Mouse (Mus musculus): ENCODE measurements around the gene Pld3. TPM values are rescaled to one million over a fixed set of nuclear protein-coding genes. Genes with fewer than 3 reads are reported as not detected.

The Pld3 gene
- polyA plus RNA-seq, 1 experiment from 2014 or later, result 57.4 TPM

GRCm38 (mm10) chr7:27536618-27537017, 16.4 kb downstream of the Pld3 start:
- 83% methylated on average over 6 of the region's 6 CpGs for WGBS

GRCm38 (mm10) chr7:27535386-27535785, 17.6 kb downstream of the Pld3 start:
- no peak overlapping the region for H3K9ac ChIP-seq
- no peaks in the 10 kb centered on the region for H3K9me3 ChIP-seq (ENCODE audit: low read depth, low read length)
- WGBS, result 68% methylated on average over 2 of the region's 2 CpGs
- no peaks in the 10 kb centered on the region for H3K27me3 ChIP-seq (ENCODE audit: insufficient read depth, low read length)
- no peak for DNase-seq
- no peak for TF ChIP-seq CTCF (IDR thresholded peaks at IDR 0.05; ENCODE audit: low read depth)
- ATAC-seq (ENCODE audit: insufficient read depth), result no peak
- no peak overlapping the region for H3K27ac ChIP-seq (ENCODE audit: low read depth)
- no peaks in the 10 kb centered on the region for H3K4me1 ChIP-seq (ENCODE audit: insufficient read depth)
- H3K4me3 ChIP-seq (ENCODE audit: low read depth, low read length), result no peak overlapping the region
- no peak overlapping the region for H3K4me2 ChIP-seq
- peaks cover 47% of the 10 kb centered on the region; the same call in 1 of the 2 replicates for H3K36me3 ChIP-seq (ENCODE audit: insufficient read depth)

More at GRCm38 (mm10) chr7:27536618-27537017, 16.4 kb downstream of the Pld3 start:
- Histone ChIP-seq H3K4me3 (ENCODE audit: low read depth, low read length) (no peak overlapping the region), H3K4me2 (no peak overlapping the region), H3K9ac (no peak overlapping the region), H3K36me3 (ENCODE audit: insufficient read depth) (peaks cover 51% of the 10 kb centered on the region; the same call in 1 of the 2 replicates), H3K4me1 (ENCODE audit: insufficient read depth) (no peaks in the 10 kb centered on the region), H3K27me3 (ENCODE audit: insufficient read depth, low read length) (no peaks in the 10 kb centered on the region), H3K9me3 (ENCODE audit: low read depth, low read length) (no peaks in the 10 kb centered on the region), H3K27ac (ENCODE audit: low read depth) (no peak overlapping the region)
- TF ChIP-seq CTCF (IDR thresholded peaks at IDR 0.05; ENCODE audit: low read depth), result no peak
- DNase-seq (no peak), ATAC-seq (ENCODE audit: insufficient read depth) (no peak)

- Histone ChIP-seq H3K36me3 (ENCODE audit: insufficient read depth) (peaks cover 38% of the 10 kb centered on the region; the same call in 1 of the 2 replicates), H3K4me1 (ENCODE audit: insufficient read depth) (no peaks in the 10 kb centered on the region), H3K27me3 (ENCODE audit: insufficient read depth, low read length) (no peaks in the 10 kb centered on the region), H3K9ac (no peak overlapping the region), H3K27ac (ENCODE audit: low read depth) (no peak overlapping the region), H3K9me3 (ENCODE audit: low read depth, low read length) (no peaks in the 10 kb centered on the region), H3K4me2 (no peak overlapping the region), H3K4me3 (ENCODE audit: low read depth, low read length) (no peak overlapping the region)
- no peak for TF ChIP-seq CTCF (IDR thresholded peaks at IDR 0.05; ENCODE audit: low read depth)
- 89% methylated on average over 9 of the region's 9 CpGs for WGBS
- DNase-seq (no peak), ATAC-seq (ENCODE audit: insufficient read depth) (no peak)
Measured at GRCm38 (mm10) chr7:27532480-27533050, 20.5 kb downstream of the Pld3 start.

GRCm38 (mm10) chr7:27531707-27532106, 21.3 kb downstream of the Pld3 start:
- no peak overlapping the region for H3K27ac ChIP-seq (ENCODE audit: low read depth)
- no peaks in the 10 kb centered on the region for H3K4me1 ChIP-seq (ENCODE audit: insufficient read depth)
- no peak overlapping the region for H3K4me3 ChIP-seq (ENCODE audit: low read depth, low read length)
- H3K9ac ChIP-seq, result no peak overlapping the region
- no peaks in the 10 kb centered on the region for H3K9me3 ChIP-seq (ENCODE audit: low read depth, low read length)
- H3K27me3 ChIP-seq (ENCODE audit: insufficient read depth, low read length), result no peaks in the 10 kb centered on the region
- H3K36me3 ChIP-seq (ENCODE audit: insufficient read depth), result peaks cover 33% of the 10 kb centered on the region; the same call in 1 of the 2 replicates
- H3K4me2 ChIP-seq, result no peak overlapping the region
- TF ChIP-seq CTCF (IDR thresholded peaks at IDR 0.05; ENCODE audit: low read depth), result no peak
- 83% methylated on average over 10 of the region's 10 CpGs for WGBS
- ATAC-seq (ENCODE audit: insufficient read depth), result no peak
- no peak for DNase-seq

- Histone ChIP-seq H3K4me3 (ENCODE audit: low read depth, low read length) (no peak overlapping the region), H3K9ac (no peak overlapping the region), H3K27ac (ENCODE audit: low read depth) (no peak overlapping the region), H3K36me3 (ENCODE audit: insufficient read depth) (peaks cover 27% of the 10 kb centered on the region; the same call in 1 of the 2 replicates), H3K27me3 (ENCODE audit: insufficient read depth, low read length) (no peaks in the 10 kb centered on the region), H3K9me3 (ENCODE audit: low read depth, low read length) (no peaks in the 10 kb centered on the region), H3K4me1 (ENCODE audit: insufficient read depth) (no peaks in the 10 kb centered on the region), H3K4me2 (no peak overlapping the region)
- DNase-seq (no peak), ATAC-seq (ENCODE audit: insufficient read depth) (no peak)
- peak; percentile 24; the same call in 1 of the 2 replicates for TF ChIP-seq CTCF (IDR thresholded peaks at IDR 0.05; ENCODE audit: low read depth)
- WGBS, result 82% methylated on average over 3 of the region's 3 CpGs
Measured at GRCm38 (mm10) chr7:27530937-27531336, 22.1 kb downstream of the Pld3 start.

GRCm38 (mm10) chr7:27529070-27529469, 23.9 kb downstream of the Pld3 start:
- H3K9ac ChIP-seq, result no peak overlapping the region
- no peaks in the 10 kb centered on the region for H3K27me3 ChIP-seq (ENCODE audit: insufficient read depth, low read length)
- ATAC-seq (ENCODE audit: insufficient read depth) (no peak), DNase-seq (no peak)
- TF ChIP-seq CTCF (IDR thresholded peaks at IDR 0.05; ENCODE audit: low read depth), result no peak
- H3K9me3 ChIP-seq (ENCODE audit: low read depth, low read length), result no peaks in the 10 kb centered on the region
- 74% methylated on average over 21 of the region's 21 CpGs for WGBS
- no peak overlapping the region for H3K4me3 ChIP-seq (ENCODE audit: low read depth, low read length)
- no peaks in the 10 kb centered on the region for H3K4me1 ChIP-seq (ENCODE audit: insufficient read depth)
- H3K27ac ChIP-seq (ENCODE audit: low read depth), result no peak overlapping the region
- H3K4me2 ChIP-seq, result no peak overlapping the region
- H3K36me3 ChIP-seq (ENCODE audit: insufficient read depth), result peaks cover 19% of the 10 kb centered on the region; the same call in 1 of the 2 replicates

GRCm38 (mm10) chr7:27526039-27526827, 26.8 kb downstream of the Pld3 start:
- peak; percentile 97 for TF ChIP-seq CTCF (IDR thresholded peaks at IDR 0.05; ENCODE audit: low read depth)
- Histone ChIP-seq H3K4me1 (ENCODE audit: insufficient read depth) (no peaks in the 10 kb centered on the region), H3K36me3 (ENCODE audit: insufficient read depth) (no peaks in the 10 kb centered on the region; the same call in 1 of the 2 replicates), H3K9me3 (ENCODE audit: low read depth, low read length) (no peaks in the 10 kb centered on the region), H3K9ac (no peak overlapping the region), H3K4me3 (ENCODE audit: low read depth, low read length) (no peak overlapping the region), H3K27ac (ENCODE audit: low read depth) (no peak overlapping the region), H3K4me2 (no peak overlapping the region), H3K27me3 (ENCODE audit: insufficient read depth, low read length) (no peaks in the 10 kb centered on the region)
- DNase-seq (peak; percentile 94), ATAC-seq (ENCODE audit: insufficient read depth) (peak; percentile 68)
- WGBS, result 24% methylated on average over 10 of the region's 10 CpGs

Data from lung, embryonic 14.5 days (tissue).